Mouse (Mus musculus) left cerebral cortex, postnatal 14 days (tissue): ENCODE measurements at regions not wholly inside any gene's neighbourhood (a gene's known extent, or its start where the extent isn't known, plus 50 kb on each side); places are given as distances from the start of the nearest gene placed in this dataset.
"Not testable (repeated sequence)": the region's sequence is repeated elsewhere in the genome, so short reads cannot be mapped to it uniquely, and the experiment has no call there.

Source experiments
- DNase-seq, 2 experiments: peaks; one replicate each; pipeline ENCODE4 v3.0.0; 2021 to 2022; ENCODE audit warnings: low spot score in 2 of 2, mixed read lengths in 1 of 2
- intact Hi-C: fragments of 180-260 bp; cut with DNase I; formaldehyde crosslinking; loops from one replicate; pipeline ENCODE4 v1.15.1; 2025

- no peak for DNase-seq
- intact Hi-C loops = no loop called here
Measured at GRCm38 (mm10) chr5:4344458-4344857, 152.3 kb downstream of the Mterf1b start.

GRCm38 (mm10) chr5:4348334-4348733 is 156.2 kb downstream of the Mterf1b start:
- DNase-seq = no peak
- intact Hi-C loops = no loop called here

GRCm38 (mm10) chr5:4349943-4350342 is 157.8 kb downstream of the Mterf1b start:
- DNase-seq = peak in 1 of 2 experiments; percentile 46
- intact Hi-C loops = no loop called here

- intact Hi-C loops = no loop called here
- no peak for DNase-seq
Measured at GRCm38 (mm10) chr5:4355609-4356224, 163.6 kb downstream of the Mterf1b start.

- intact Hi-C loops, DNase-seq: not testable (repeated sequence)
Measured at GRCm38 (mm10) chr5:4356555-4357273, 164.5 kb downstream of the Mterf1b start.

- DNase-seq, intact Hi-C loops: not testable (repeated sequence)
Measured at GRCm38 (mm10) chr5:4361547-4361946, 169.4 kb downstream of the Mterf1b start.

- intact Hi-C loops, DNase-seq: not testable (repeated sequence)
Measured at GRCm38 (mm10) chr5:4384719-4385118, 192.6 kb downstream of the Mterf1b start.

- intact Hi-C loops = no loop called here
- DNase-seq = no peak
Measured at GRCm38 (mm10) chr5:4391083-4391482, 198.9 kb downstream of the Mterf1b start.

GRCm38 (mm10) chr5:4394353-4395052 is 202.3 kb downstream of the Mterf1b start:
- DNase-seq, intact Hi-C loops: not testable (repeated sequence)

- no peak for DNase-seq
- intact Hi-C loops = no loop called here
Measured at GRCm38 (mm10) chr5:4398087-4398486, 205.9 kb downstream of the Mterf1b start.

- intact Hi-C loops = no loop called here
- no peak for DNase-seq
Measured at GRCm38 (mm10) chr5:4417761-4418160, 225.6 kb downstream of the Mterf1b start.
